Mouse (Mus musculus) lung, embryonic 15.5 days (tissue): Measurements from ENCODE around the gene Insyn1. TPM values are rescaled to one million over a fixed set of nuclear protein-coding genes. Genes with fewer than 3 reads are reported as not detected.

Source experiments
- ATAC-seq: fragments of 200-750 bp; cut with Nextera tagmentation; 2 replicates; pipeline ENCODE4 v1.8.0; 2017; ENCODE audit warnings: moderate number of reproducible peaks, borderline replicate concordance; ENCODE audit not compliant: low FRiP score, low TSS enrichment; ENCODE audit errors: extremely low read depth
- H3K27ac ChIP-seq: fragments of 300-500 bp; sonication (generic); 2 replicates; pipeline ENCODE4 v1.5.1; 2015; ENCODE audit warnings: moderate library complexity, mild to moderate bottlenecking, inconsistent platforms
- H3K27me3 ChIP-seq: fragments of 300-500 bp; sonication (generic); 2 replicates; pipeline ENCODE4 v1.6.1; 2015; ENCODE audit warnings: inconsistent platforms
- H3K36me3 ChIP-seq: fragments of 300-500 bp; sonication (generic); 2 replicates; pipeline ENCODE4 v1.6.1; 2015; ENCODE audit warnings: inconsistent platforms
- H3K4me1 ChIP-seq: fragments of 300-500 bp; sonication (generic); 2 replicates; pipeline ENCODE4 v1.6.1; 2015; ENCODE audit warnings: inconsistent platforms
- H3K4me2 ChIP-seq: fragments of 300-500 bp; sonication (generic); 2 replicates; pipeline ENCODE4 v1.6.1; 2015; ENCODE audit warnings: inconsistent platforms, mild to moderate bottlenecking, moderate library complexity
- H3K4me3 ChIP-seq: fragments of 300-500 bp; sonication (generic); 2 replicates; pipeline ENCODE4 v1.5.1; 2015; ENCODE audit warnings: mild to moderate bottlenecking, inconsistent platforms
- H3K9ac ChIP-seq: fragments of 300-500 bp; sonication (generic); 2 replicates; pipeline ENCODE4 v1.6.1; 2015; ENCODE audit warnings: inconsistent platforms
- H3K9me3 ChIP-seq: fragments of 300-500 bp; sonication (generic); 2 replicates; pipeline ENCODE4 v1.6.1; 2016; ENCODE audit warnings: inconsistent platforms
- WGBS: fragments of 180-500 bp; shearing (Covaris S2); methylation state at CpG from one replicate; pipeline ENCODE4 v1.1.7; 2015; 5-methylcytosine and 5-hydroxymethylcytosine counted together
- polyA plus RNA-seq: library from polyadenylated mRNA; unstranded; fragments of >200 nt; fragmentation: Nextera tagmentation; extraction: Ambion mirVana; gene quantifications from 2 replicates; pipeline ENCODE4 v1.2.1, GENCODE M21; 2015

Gene Insyn1
- polyA plus RNA-seq = 1.1 TPM in 2 replicates

GRCm38 (mm10) chr9:58487851-58488801 is at the start of gene Insyn1:
Gene Insyn1, plus strand, starts transcription at chr9:58488603.
- no peaks in the 10 kb centered on the region for H3K36me3 ChIP-seq
- H3K4me3 ChIP-seq = peak within 1 kb of the TSS; percentile 66
- H3K4me1 ChIP-seq = peaks cover 22% of the 10 kb centered on the region
- H3K27me3 ChIP-seq = peaks cover 49% of the 10 kb centered on the region
- H3K27ac ChIP-seq = peak within 1 kb of the TSS; percentile 13
- peak within 1 kb of the TSS; percentile 94 for H3K4me2 ChIP-seq
- ATAC-seq = peak; percentile 76
- H3K9me3 ChIP-seq = no peaks in the 10 kb centered on the region
- H3K9ac ChIP-seq = peak within 1 kb of the TSS; percentile 61
- WGBS = under 1% methylated on average over 91 of the region's 104 CpGs

- Histone ChIP-seq H3K9me3 (no peaks in the 10 kb centered on the region), H3K27me3 (no peaks in the 10 kb centered on the region), H3K4me1 (peaks cover 8% of the 10 kb centered on the region), H3K9ac (no peak overlapping the region), H3K36me3 (no peaks in the 10 kb centered on the region), H3K4me3 (no peak overlapping the region), H3K27ac (no peak overlapping the region), H3K4me2 (no peak overlapping the region)
- WGBS = 83% methylated on average over 22 of the region's 22 CpGs
- ATAC-seq = no peak
These were observed 49.4 kb upstream of the Insyn1 start for GRCm38 (mm10) chr9:58438921-58439396.

- Histone ChIP-seq H3K36me3 (no peaks in the 10 kb centered on the region), H3K27ac (no peak overlapping the region), H3K4me3 (no peak overlapping the region), H3K4me2 (no peak overlapping the region), H3K27me3 (no peaks in the 10 kb centered on the region), H3K9ac (no peak overlapping the region), H3K4me1 (peaks cover 8% of the 10 kb centered on the region), H3K9me3 (no peaks in the 10 kb centered on the region)
- 72% methylated on average over 6 of the region's 6 CpGs for WGBS
- no peak for ATAC-seq
These were observed 48.3 kb upstream of the Insyn1 start for GRCm38 (mm10) chr9:58440100-58440499.

GRCm38 (mm10) chr9:58440614-58441013 is 47.8 kb upstream of the Insyn1 start:
- Histone ChIP-seq H3K9me3 (no peaks in the 10 kb centered on the region), H3K9ac (no peak overlapping the region), H3K27ac (no peak overlapping the region), H3K4me2 (no peak overlapping the region), H3K4me1 (peaks cover 8% of the 10 kb centered on the region), H3K4me3 (no peak overlapping the region), H3K27me3 (no peaks in the 10 kb centered on the region), H3K36me3 (no peaks in the 10 kb centered on the region)
- ATAC-seq = no peak

DNA sequence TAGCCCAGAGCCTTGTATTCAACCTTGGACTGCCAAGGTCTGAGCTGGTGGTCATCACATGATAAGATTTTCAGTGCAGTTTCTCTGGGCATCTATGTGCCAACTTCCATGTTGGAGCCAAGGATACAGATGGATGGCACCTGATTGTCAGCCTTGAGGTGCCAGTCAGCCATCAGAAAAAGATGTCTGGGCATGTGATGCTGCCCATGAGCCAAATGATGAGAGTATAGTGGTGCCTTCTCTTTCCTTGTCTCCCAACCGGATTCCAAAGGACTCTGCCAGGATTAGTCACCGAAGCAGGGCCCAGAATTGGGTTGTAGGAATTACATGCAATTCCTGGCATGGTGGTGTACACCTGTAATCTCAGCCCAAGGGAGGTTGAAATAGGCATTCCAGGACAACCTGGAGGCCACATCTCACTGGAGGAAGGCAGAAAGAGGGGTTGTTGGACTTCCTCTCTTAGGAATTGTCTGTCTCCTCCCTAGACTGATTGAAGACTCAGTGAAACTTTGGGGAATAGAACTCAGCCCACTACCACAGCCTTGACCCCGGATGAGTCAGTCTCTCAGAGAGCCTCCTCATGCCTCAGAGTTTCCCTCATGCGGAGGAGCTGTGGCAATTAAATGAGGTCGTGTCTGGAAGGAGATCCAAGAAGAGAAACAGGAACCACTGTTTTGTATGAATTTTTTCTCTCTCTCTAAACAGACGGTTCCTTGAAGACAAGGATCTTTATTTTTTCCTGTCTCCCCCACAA is 46.9 kb upstream of the Insyn1 start:
- no peak for ATAC-seq

DNA sequence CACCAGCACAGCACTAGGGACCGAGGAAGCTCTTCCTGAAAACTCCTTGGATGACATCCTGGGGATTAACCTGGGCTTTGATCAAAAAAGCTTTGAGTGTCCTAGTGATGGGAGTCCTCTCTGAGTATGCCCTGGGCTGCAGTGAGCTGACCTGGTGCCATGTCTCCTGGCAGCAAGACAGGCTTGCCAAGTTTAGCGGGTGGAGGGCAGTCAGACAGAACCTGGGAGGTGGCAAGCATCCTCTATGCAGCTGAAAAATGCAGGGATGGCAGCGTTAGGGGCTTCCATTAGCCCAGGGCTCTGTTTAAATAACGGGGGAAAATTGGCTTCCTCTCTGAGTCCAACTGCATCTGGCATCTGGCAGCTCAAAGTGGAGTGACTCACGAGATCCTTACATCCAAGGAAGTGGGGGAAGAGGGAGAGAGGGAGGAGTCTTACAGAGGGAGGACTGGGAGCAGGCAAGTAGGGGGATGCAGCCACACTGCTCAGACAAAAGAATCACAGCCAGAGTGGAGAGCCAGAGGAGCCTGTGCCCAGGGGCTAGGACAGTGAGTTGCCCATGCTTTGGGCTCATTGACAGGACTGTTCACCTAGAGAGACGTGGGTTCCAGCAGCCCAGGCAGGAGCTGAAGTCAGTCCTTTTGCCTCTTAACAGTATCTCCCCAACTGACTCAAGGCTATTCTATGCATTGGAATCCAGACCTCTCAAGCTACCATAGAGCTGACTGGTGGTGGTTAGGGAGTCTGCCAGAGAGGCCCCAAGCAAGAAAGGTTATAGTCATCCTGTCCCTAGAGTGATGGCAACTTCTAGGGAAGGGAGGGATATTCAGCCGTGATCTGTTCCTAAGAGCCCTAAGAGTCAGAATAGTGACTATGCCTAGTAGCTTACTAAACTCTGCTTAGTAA is 46.0 kb upstream of the Insyn1 start:
- Histone ChIP-seq H3K4me3 (no peak overlapping the region), H3K36me3 (no peaks in the 10 kb centered on the region), H3K27me3 (no peaks in the 10 kb centered on the region), H3K27ac (peak overlapping the region; percentile 29; the same call in 1 of the 2 replicates), H3K4me1 (peaks cover 8% of the 10 kb centered on the region), H3K9me3 (no peaks in the 10 kb centered on the region), H3K4me2 (no peak overlapping the region), H3K9ac (no peak overlapping the region)
- no peak for ATAC-seq
- 29% methylated on average over 7 of the region's 7 CpGs for WGBS

More for the DNA sequence above, 46.9 kb upstream of the Insyn1 start:
- Histone ChIP-seq H3K4me2 (no peak overlapping the region), H3K9ac (no peak overlapping the region), H3K4me1 (peaks cover 8% of the 10 kb centered on the region), H3K27ac (0 out of 2 replicates have a peak overlapping the region, but pooled peaks have one; percentile 29), H3K4me3 (no peak overlapping the region), H3K9me3 (no peaks in the 10 kb centered on the region), H3K36me3 (no peaks in the 10 kb centered on the region), H3K27me3 (no peaks in the 10 kb centered on the region)
- 52% methylated on average over 6 of the region's 6 CpGs for WGBS

GRCm38 (mm10) chr9:58443061-58443460 is 45.3 kb upstream of the Insyn1 start:
- Histone ChIP-seq H3K4me2 (no peak overlapping the region), H3K36me3 (no peaks in the 10 kb centered on the region), H3K27ac (no peak overlapping the region), H3K9me3 (no peaks in the 10 kb centered on the region), H3K9ac (no peak overlapping the region), H3K4me3 (no peak overlapping the region), H3K4me1 (peaks cover 8% of the 10 kb centered on the region), H3K27me3 (no peaks in the 10 kb centered on the region)
- 50% methylated on average over 3 of the region's 3 CpGs for WGBS
- ATAC-seq = no peak

DNA sequence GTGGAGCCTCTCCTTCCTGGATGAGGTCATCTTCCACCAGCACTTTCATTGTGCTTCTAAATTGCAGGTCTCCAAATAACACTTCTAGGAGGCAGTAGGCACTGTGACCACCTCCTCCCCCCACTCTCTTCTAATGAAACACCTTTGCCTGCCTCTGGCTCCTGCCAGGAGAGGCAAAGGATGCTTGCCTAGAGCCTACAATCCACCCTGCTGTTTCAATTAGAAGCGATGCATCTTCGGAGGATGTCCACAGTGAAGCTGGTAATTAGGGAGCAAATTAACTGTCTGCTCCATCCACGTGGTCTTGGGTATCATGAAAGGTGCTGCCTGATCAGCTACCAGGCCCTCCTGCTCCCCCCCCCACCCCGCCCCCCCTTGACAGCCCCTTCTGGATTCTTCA is 41.6 kb upstream of the Insyn1 start:
- 47% methylated on average over 4 of the region's 4 CpGs for WGBS
- H3K4me3 ChIP-seq = no peak overlapping the region
- no peak overlapping the region for H3K4me2 ChIP-seq
- peaks cover 8% of the 10 kb centered on the region for H3K4me1 ChIP-seq
- no peak overlapping the region for H3K27ac ChIP-seq
- no peak overlapping the region for H3K9ac ChIP-seq
- no peaks in the 10 kb centered on the region for H3K36me3 ChIP-seq
- H3K27me3 ChIP-seq = no peaks in the 10 kb centered on the region
- no peaks in the 10 kb centered on the region for H3K9me3 ChIP-seq
- ATAC-seq = no peak

- no peaks in the 10 kb centered on the region for H3K9me3 ChIP-seq
- H3K4me3 ChIP-seq = no peak overlapping the region
- no peak overlapping the region for H3K27ac ChIP-seq
- no peaks in the 10 kb centered on the region for H3K4me1 ChIP-seq
- WGBS = 68% methylated on average over 12 of the region's 12 CpGs
- no peak overlapping the region for H3K4me2 ChIP-seq
- no peak overlapping the region for H3K9ac ChIP-seq
- no peaks in the 10 kb centered on the region for H3K36me3 ChIP-seq
- ATAC-seq = no peak
- H3K27me3 ChIP-seq = no peaks in the 10 kb centered on the region
These were observed 40.3 kb upstream of the Insyn1 start for GRCm38 (mm10) chr9:58447997-58448595.

DNA sequence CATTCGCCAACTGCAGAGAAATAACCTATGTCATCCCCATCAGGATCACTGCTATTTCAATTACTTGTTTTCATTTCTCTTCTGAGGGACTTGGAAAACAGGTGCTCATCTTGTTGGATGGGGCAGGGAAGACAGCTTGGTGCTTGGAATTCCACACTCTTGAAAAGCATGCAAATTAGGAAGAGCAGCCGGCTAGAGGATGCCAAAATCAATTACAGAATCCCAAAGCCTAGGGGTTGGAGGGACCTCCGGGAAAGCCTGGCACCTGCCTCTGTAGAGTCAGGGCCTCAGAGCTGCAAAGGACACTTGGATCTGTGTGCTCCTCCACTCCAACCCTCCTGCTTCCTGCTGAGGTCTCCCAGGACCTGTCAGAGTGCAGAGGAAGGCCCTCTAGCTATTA is 38.9 kb upstream of the Insyn1 start:
- H3K4me3 ChIP-seq = no peak overlapping the region
- no peak for ATAC-seq
- H3K4me1 ChIP-seq = no peaks in the 10 kb centered on the region
- H3K9me3 ChIP-seq = no peaks in the 10 kb centered on the region
- H3K27ac ChIP-seq = no peak overlapping the region
- 60% methylated on average over 3 of the region's 3 CpGs for WGBS
- H3K9ac ChIP-seq = no peak overlapping the region
- no peaks in the 10 kb centered on the region for H3K36me3 ChIP-seq
- no peaks in the 10 kb centered on the region for H3K27me3 ChIP-seq
- no peak overlapping the region for H3K4me2 ChIP-seq
